Mouse (Mus musculus) heart, postnatal 14 days (tissue): ENCODE measurements around the gene Pbld1. TPM values are rescaled to one million over a fixed set of nuclear protein-coding genes. Genes with fewer than 3 reads are reported as not detected.
"Not testable (repeated sequence)": the region's sequence is repeated elsewhere in the genome, so short reads cannot be mapped to it uniquely, and the experiment has no call there.

ENCODE experiments used
- DNase-seq, 2 experiments: peaks; one replicate each; pipeline ENCODE4 v3.0.0; 2021 to 2022
- intact Hi-C: fragments of 180-260 bp; cut with DNase I; formaldehyde crosslinking; loops from one replicate; pipeline ENCODE4 v1.15.1; 2025
- total RNA-seq, 2 experiments: library from RNA; stranded (reverse); gene quantifications; 2 replicates each; pipeline ENCODE4 v1.2.3; 2021

Gene Pbld1
- total RNA-seq, 2 experiments from 2014 or later, result 0.41 to 1.5 TPM

- no peak for DNase-seq
- intact Hi-C loops, result no loop called here
Measured at GRCm38 (mm10) chr10:63038571-63039320, 21.2 kb upstream of the Pbld1 start.

GRCm38 (mm10) chr10:63039867-63040628 is 19.9 kb upstream of the Pbld1 start:
- DNase-seq, result no peak

DNA sequence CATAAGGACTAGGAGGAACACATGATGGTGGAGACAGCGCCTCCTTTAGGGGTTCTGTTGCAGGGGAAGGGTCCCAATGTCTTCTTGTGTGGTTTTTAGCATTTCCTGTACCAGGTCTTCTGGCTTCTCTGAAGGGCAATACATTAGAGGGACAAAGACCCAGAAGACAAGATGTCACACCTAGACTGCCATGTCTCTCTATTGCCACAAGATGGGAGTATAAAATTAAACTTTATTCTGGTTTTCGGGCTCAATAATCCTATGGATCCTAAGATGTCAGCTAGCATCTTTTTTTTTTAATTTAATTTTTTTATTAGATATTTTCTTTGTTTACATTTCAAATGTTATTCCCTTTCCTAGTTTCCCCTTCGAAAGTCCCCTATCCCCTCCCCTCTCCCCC is 16.8 kb upstream of the Pbld1 start:
- no peak for DNase-seq
- intact Hi-C loops, result no loop called here

More at GRCm38 (mm10) chr10:63039867-63040628, 19.9 kb upstream of the Pbld1 start:
- intact Hi-C loops, result no loop called here

DNA sequence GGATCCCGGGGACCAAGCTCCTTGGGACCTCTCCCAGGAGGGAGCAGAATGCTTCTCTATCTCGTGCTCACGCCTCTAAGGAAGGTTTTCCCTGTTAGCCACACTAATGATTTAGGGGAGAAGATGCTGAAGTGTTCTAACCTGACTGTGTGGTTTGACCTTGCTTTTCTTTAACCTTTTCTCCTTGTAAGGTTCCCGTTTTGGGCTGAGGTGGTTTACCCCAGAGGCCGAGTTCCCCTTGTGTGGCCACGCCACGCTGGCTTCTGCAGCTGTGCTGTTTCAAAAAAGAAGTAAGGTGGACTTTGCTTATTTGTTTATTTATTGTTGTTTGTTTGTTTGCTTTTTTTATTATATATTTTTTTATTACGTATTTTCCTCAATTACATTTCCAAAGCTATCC is 12.2 kb upstream of the Pbld1 start:
- no peak for DNase-seq
- intact Hi-C loops, result no loop called here

DNA sequence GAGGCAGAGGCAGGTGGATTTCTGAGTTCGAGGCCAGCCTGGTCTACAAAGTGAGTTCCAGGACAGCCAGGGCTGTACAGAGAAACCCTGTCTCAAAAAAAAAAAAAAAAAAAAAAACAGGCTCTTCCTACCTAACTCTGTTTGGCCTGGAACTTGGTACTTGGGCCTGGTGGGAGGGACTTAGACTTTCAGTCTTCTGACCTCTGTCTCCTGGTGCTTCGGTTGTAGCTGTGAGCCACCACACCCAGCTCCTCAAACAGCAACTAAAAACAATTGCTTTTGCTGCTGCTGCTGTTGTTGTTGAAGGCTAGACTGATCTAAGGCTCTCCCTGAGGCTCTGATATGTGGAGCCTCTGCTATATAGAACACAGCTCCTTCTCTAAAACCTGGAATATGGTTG is 10.9 kb upstream of the Pbld1 start:
- no peak for DNase-seq
- intact Hi-C loops, result no loop called here

GRCm38 (mm10) chr10:63051267-63051666 is 8.7 kb upstream of the Pbld1 start:
- DNase-seq, result no peak
- intact Hi-C loops, result no loop called here

- intact Hi-C loops, result no loop called here
- no peak for DNase-seq
Measured at GRCm38 (mm10) chr10:63052011-63052410, 8.0 kb upstream of the Pbld1 start.

- intact Hi-C loops, result no loop called here
- DNase-seq, result no peak
Measured at GRCm38 (mm10) chr10:63053007-63053406, 7.0 kb upstream of the Pbld1 start.

DNA sequence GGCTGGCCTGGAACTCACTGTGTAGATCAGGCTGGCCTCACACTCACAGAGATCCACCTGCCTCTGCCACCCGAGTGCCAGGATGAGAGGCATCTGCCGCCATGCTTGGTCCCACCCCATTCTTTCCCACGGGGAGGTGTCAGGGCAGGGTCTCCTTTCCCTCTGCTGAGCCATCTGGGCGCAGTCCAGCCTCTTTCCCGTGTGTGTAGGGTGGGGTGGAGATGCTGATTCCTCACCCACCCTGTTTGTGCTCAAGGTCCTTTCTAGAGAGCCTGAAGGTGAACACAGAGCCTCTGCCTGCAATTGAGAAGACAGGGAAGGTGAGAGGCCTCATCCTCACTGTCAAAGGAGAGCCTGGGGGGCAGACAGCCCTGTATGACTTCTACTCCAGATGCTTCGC is 5.9 kb upstream of the Pbld1 start:
- intact Hi-C loops, DNase-seq: not testable (repeated sequence)

DNA sequence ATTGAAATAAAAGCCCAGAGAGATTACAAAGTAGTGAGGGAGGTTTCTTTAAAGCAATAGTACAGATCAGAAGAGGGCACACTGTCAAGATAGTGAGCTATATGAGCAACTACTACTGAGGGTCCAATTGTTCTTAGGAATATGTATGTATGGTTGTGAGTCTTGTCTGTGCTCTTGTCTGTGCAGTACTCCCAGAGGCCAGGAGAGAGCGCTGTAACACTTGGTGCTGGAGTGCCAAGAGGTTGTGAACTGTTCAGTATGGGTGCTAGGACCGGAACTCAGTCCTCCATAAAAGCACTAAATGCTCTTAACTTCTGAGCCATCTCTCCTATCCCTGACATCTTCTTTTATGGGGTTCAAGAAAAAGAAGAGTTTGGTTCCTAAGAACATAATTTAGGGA is 5.4 kb upstream of the Pbld1 start:
- intact Hi-C loops, result no loop called here

GRCm38 (mm10) chr10:63056966-63057750 is 2.8 kb upstream of the Pbld1 start:
- DNase-seq, result peak; percentile 22 to 28
- intact Hi-C loops, result no loop called here

More for the DNA sequence above, 5.4 kb upstream of the Pbld1 start:
- DNase-seq, result no peak

- intact Hi-C loops, result loop anchor here (10.0 kb wide), 1 partner anchor 76 kb away; the partner anchor contains the start of gene Rufy2
- peak; percentile 30 to 57 for DNase-seq
Measured at GRCm38 (mm10) chr10:63060406-63060805, 444 bp downstream of the Pbld1 start.

- DNase-seq, result no peak
- intact Hi-C loops, result loop anchor here (10.0 kb wide), 1 partner anchor 76 kb away; the partner anchor contains the start of gene Rufy2
Measured at GRCm38 (mm10) chr10:63061266-63061665, 1.3 kb downstream of the Pbld1 start.

DNA sequence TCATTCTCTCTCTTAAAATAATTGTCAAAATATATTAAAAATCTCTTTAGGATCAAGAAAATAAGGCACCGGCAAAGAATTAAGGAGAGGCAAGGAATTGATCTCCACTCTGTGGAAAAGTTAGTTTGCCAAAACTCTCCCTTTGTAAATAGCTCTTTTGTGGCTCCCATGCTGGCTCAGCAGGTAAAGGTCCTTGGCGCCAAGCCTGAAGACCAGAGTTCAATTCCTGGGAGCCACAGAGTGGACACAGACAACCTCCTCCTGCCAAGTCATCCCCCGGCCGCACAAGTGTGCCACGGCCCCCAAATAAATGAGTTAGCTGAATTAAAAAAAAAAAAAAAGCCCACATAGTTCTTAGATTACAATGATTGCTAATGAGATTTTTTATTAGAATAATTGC is 2.7 kb downstream of the Pbld1 start:
- intact Hi-C loops, result loop anchor here (10.0 kb wide), 1 partner anchor 78 kb away; the partner anchor contains the start of gene Rufy2

DNA sequence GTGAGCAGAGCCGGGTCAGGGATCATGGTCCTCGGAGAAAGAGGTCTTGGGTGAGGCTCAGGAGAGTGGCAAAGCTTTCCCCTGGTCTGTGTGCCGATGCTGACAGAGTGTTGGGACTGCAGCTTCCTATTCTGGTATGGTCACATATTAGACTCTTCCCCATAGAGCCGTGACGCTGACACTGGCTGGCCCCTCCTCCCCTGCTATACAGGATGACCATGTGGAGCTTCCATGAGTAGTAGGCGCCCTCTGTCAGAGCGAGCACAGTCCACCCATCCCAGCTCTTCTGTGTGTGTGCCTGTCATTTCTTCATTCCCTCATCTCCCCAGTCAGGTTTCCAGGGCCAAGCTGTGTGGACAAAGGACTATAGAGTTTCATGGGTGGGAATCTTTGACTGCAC is 3.4 kb downstream of the Pbld1 start:
- intact Hi-C loops, result loop anchor here (10.0 kb wide), 1 partner anchor 79 kb away; the partner anchor contains the start of gene Rufy2
- DNase-seq, result no peak

More for the DNA sequence above, 2.7 kb downstream of the Pbld1 start:
- DNase-seq, result no peak

- no peak for DNase-seq
- intact Hi-C loops, result loop anchor here (2.0 to 10.0 kb wide), 2 partner anchors 20 to 80 kb away; partner anchors contain the start of gene Rufy2
Measured at GRCm38 (mm10) chr10:63064516-63064915, 4.6 kb downstream of the Pbld1 start.

DNA sequence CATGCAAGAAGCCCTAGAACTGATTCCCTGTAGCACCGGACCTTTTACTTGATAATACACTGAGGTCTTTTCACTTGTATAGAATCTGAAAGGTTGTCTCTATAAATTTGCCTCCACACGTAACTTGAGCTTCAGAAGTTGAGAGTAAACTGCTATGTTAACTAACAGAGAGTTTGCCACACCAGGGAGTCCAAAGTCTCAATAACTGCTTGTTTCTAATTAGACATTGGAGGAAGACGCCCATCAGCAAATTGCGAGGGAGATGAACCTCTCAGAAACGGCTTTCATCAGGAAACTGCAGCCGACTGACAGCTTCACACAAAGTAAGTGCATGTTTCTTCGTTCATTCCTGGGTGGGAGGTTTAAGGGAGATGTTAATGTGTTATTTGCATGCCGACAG is 5.6 kb downstream of the Pbld1 start:
- intact Hi-C loops, result loop anchor here (2.0 to 10.0 kb wide), 2 partner anchors 21 to 81 kb away; partner anchors contain the start of gene Rufy2
- no peak for DNase-seq

DNA sequence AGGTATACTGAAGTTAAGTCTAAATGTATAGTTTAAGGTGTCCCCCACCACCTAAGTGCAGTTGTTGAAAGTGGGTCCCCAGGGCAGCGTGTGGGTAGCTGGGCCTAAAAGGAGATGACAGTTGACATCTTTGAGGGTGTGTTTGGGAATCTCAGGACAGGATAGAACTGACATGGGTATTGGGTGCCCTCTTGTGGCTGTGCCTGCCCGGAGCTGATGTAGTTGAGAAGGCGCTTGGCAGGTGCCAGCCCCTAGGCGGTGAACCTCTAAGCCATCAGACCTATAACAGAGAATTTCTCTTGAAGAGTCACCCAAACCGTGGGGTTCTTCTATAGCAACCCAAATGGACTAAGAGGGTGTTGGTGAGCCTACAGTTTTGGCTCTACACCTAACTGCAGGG is 6.0 kb downstream of the Pbld1 start:
- peak; percentile 82 for DNase-seq
- intact Hi-C loops, result loop anchor here (2.0 to 10.0 kb wide), 3 partner anchors 21 to 81 kb away; partner anchors contain the start of genes Hnrnph3, Pbld2 and Rufy2

GRCm38 (mm10) chr10:63086304-63086703 is 26.3 kb downstream of the Pbld1 start:
- no peak for DNase-seq
- intact Hi-C loops, result no loop called here

- no peak for DNase-seq
- intact Hi-C loops, result no loop called here
Measured at GRCm38 (mm10) chr10:63089103-63089757, 29.3 kb downstream of the Pbld1 start.
